Mouse (Mus musculus) CH12.LX (cell line): Measurements from ENCODE around the gene Kcnk15. TPM values are rescaled to one million over a fixed set of nuclear protein-coding genes. Genes with fewer than 3 reads are reported as not detected.

Experiments used
- DNase-seq: peaks from one replicate; pipeline ENCODE4 v3.0.0-alpha.2; 2013; ENCODE audit errors: extremely low read depth
- H3K27ac ChIP-seq: 2 replicates; pipeline ENCODE4 v1.5.1; 2012; ENCODE audit warnings: low read depth, mild to moderate bottlenecking, control low read depth, moderate library complexity; ENCODE audit not compliant: insufficient read depth
- H3K27me3 ChIP-seq: replicated peaks from 2 replicates; pipeline ENCODE3; 2012; ENCODE audit warnings: inconsistent platforms
- H3K36me3 ChIP-seq, 2 experiments: replicated peaks in 1 of 2; 2 replicates each; pipeline versions ENCODE3 to v1.6.1; 2012; ENCODE audit warnings: inconsistent platforms in 1 of 2, low read length in 1 of 2, mild to moderate bottlenecking in 1 of 2, mixed read lengths in 1 of 2, moderate library complexity in 1 of 2; ENCODE audit not compliant: control insufficient read depth in 1 of 2, insufficient read depth in 1 of 2
- H3K4me1 ChIP-seq, 2 experiments: 2 replicates each; pipeline ENCODE4 v1.6.1; 2012; ENCODE audit warnings: inconsistent platforms in 1 of 2, moderate library complexity in 1 of 2; ENCODE audit not compliant: insufficient read depth in 2 of 2, control insufficient read depth in 1 of 2
- H3K4me2 ChIP-seq: 2 replicates; pipeline ENCODE4 v1.6.1; 2012; ENCODE audit warnings: low read depth, mild to moderate bottlenecking, control low read depth; ENCODE audit not compliant: poor library complexity, insufficient read depth, severe bottlenecking
- H3K4me3 ChIP-seq, 3 experiments: fragments of 150-350 bp in 1 of 3; sonication (generic) in 1 of 3; replicated peaks in 1 of 3; 2 replicates each; pipeline versions ENCODE3 to v1.5.1; 2011 to 2012; ENCODE audit warnings: low read depth in 2 of 3, low read length in 2 of 3, mild to moderate bottlenecking in 2 of 3, moderate library complexity in 2 of 3, control low read depth in 1 of 3, improper control_type of control experiment in 1 of 3, inconsistent platforms in 1 of 3, mixed read lengths in 1 of 3; ENCODE audit not compliant: poor library complexity in 1 of 3
- H3K79me2 ChIP-seq: replicated peaks from 2 replicates; pipeline ENCODE4 v1.6.1; 2012; ENCODE audit warnings: mild to moderate bottlenecking, moderate library complexity; ENCODE audit not compliant: control insufficient read depth, poor library complexity, insufficient read depth, severe bottlenecking; ENCODE audit errors: extremely low read depth
- H3K9ac ChIP-seq: 2 replicates; pipeline ENCODE4 v1.6.1; 2012; ENCODE audit warnings: low read depth, mild to moderate bottlenecking, control low read depth, moderate library complexity; ENCODE audit not compliant: insufficient read depth
- H3K9me3 ChIP-seq: replicated peaks from 2 replicates; pipeline ENCODE3; 2012; ENCODE audit warnings: low read length, inconsistent platforms, mixed read lengths
- BHLHE40 ChIP-seq: IDR thresholded peaks from 2 replicates; pipeline ENCODE4 v1.6.1; 2011; ENCODE audit warnings: mild to moderate bottlenecking, low read depth, low read length, improper control_type of control experiment
- CHD1 ChIP-seq: IDR thresholded peaks from 2 replicates; pipeline ENCODE4 v1.6.1; 2012; ENCODE audit warnings: low read depth, low read length, improper control_type of control experiment, inconsistent platforms
- E2F4 ChIP-seq: IDR thresholded peaks from 2 replicates; pipeline ENCODE4 v1.6.1; 2011; ENCODE audit warnings: low read depth, low read length, improper control_type of control experiment; ENCODE audit not compliant: insufficient replicate concordance
- ELF1 ChIP-seq: IDR thresholded peaks from 2 replicates; pipeline ENCODE4 v1.6.1; 2014; ENCODE audit warnings: low read depth, mild to moderate bottlenecking, inconsistent platforms, low read length, improper control_type of control experiment
- EP300 ChIP-seq: IDR thresholded peaks from 2 replicates; pipeline ENCODE4 v1.6.1; 2011; ENCODE audit warnings: low read length, improper control_type of control experiment
- GABPA ChIP-seq: IDR thresholded peaks from 2 replicates; pipeline ENCODE4 v1.6.1; 2012; ENCODE audit warnings: low read depth, low read length, improper control_type of control experiment, inconsistent platforms; ENCODE audit not compliant: insufficient replicate concordance
- IRF4 ChIP-seq: IDR thresholded peaks from 2 replicates; pipeline ENCODE4 v1.6.1; 2014; ENCODE audit warnings: low read depth, mild to moderate bottlenecking, inconsistent platforms, low read length, improper control_type of control experiment
- JUN ChIP-seq: IDR thresholded peaks from 2 replicates; pipeline ENCODE4 v1.6.1; 2011; ENCODE audit warnings: low read depth, mild to moderate bottlenecking, low read length, improper control_type of control experiment, moderate library complexity; ENCODE audit not compliant: insufficient read depth
- JUND ChIP-seq: conservative IDR thresholded peaks from 2 replicates; pipeline ENCODE4 v1.6.1; 2011; ENCODE audit warnings: low read depth, low read length, improper control_type of control experiment
- KAT2A ChIP-seq: IDR thresholded peaks from 2 replicates; pipeline ENCODE4 v1.6.1; 2012; ENCODE audit warnings: low read length, improper control_type of control experiment, inconsistent platforms; ENCODE audit not compliant: insufficient replicate concordance
- MAX ChIP-seq: IDR thresholded peaks from 2 replicates; pipeline ENCODE4 v1.6.1; 2011; ENCODE audit warnings: low read length, improper control_type of control experiment
- MEF2A ChIP-seq: IDR thresholded peaks from 2 replicates; pipeline ENCODE4 v1.6.1; 2014; ENCODE audit warnings: low read depth, mild to moderate bottlenecking, inconsistent platforms, low read length, improper control_type of control experiment, borderline replicate concordance
- MXI1 ChIP-seq: IDR thresholded peaks from 2 replicates; pipeline ENCODE4 v1.6.1; 2011; ENCODE audit warnings: mild to moderate bottlenecking, low read depth, low read length, improper control_type of control experiment
- PAX5 ChIP-seq: IDR thresholded peaks from 2 replicates; pipeline ENCODE4 v1.6.1; 2012; ENCODE audit warnings: low read length, inconsistent platforms, mixed read lengths
- SIN3A ChIP-seq: IDR thresholded peaks from 2 replicates; pipeline ENCODE4 v1.6.1; 2012; ENCODE audit warnings: low read length, improper control_type of control experiment, inconsistent platforms
- SMC3 ChIP-seq: IDR thresholded peaks from 2 replicates; pipeline ENCODE4 v1.6.1; 2011; ENCODE audit warnings: low read depth, low read length, improper control_type of control experiment
- TCF12 ChIP-seq: IDR thresholded peaks from 2 replicates; pipeline ENCODE4 v1.6.1; 2014; ENCODE audit warnings: low read depth, mild to moderate bottlenecking, inconsistent platforms, low read length, improper control_type of control experiment
- UBTF ChIP-seq: IDR thresholded peaks from 2 replicates; pipeline ENCODE4 v1.6.1; 2012; ENCODE audit warnings: low read depth, mild to moderate bottlenecking, inconsistent platforms, low read length, improper control_type of control experiment, moderate library complexity
- ZC3H11A ChIP-seq: IDR thresholded peaks from 2 replicates; pipeline ENCODE4 v1.6.1; 2012; ENCODE audit warnings: low read depth, mild to moderate bottlenecking, inconsistent platforms, low read length, improper control_type of control experiment
- ZMIZ1 ChIP-seq: IDR thresholded peaks from 2 replicates; pipeline ENCODE4 v1.6.1; 2012; ENCODE audit warnings: low read depth, mild to moderate bottlenecking, inconsistent platforms, low read length, improper control_type of control experiment
- ZNF384 ChIP-seq: IDR thresholded peaks from 2 replicates; pipeline ENCODE4 v1.6.1; 2012; ENCODE audit warnings: low read depth, low read length, improper control_type of control experiment, inconsistent platforms
- dilution Hi-C: fragments of 300-500 bp; cut with MboI; formaldehyde crosslinking; loops from 2 replicates; pipeline ENCODE4 v1.14.3; 2020; ENCODE audit warnings: low sequenced_read_pairs; ENCODE audit not compliant: extremely low pct_unique_long_range_greater_than_20kb, extremely low pct_ligation_motif_present
- in situ Hi-C: fragments of 300-500 bp; cut with MboI; formaldehyde crosslinking; loops from 3 replicates; pipeline ENCODE4 v1.14.3; 2019; ENCODE audit warnings: low sequenced_read_pairs, low pct_ligation_motif_present, low pct_unique_long_range_greater_than_20kb, mixed read lengths
- polyA plus RNA-seq: library from polyadenylated mRNA; unstranded; fragments of >175 nt; gene quantifications from 2 replicates; pipeline ENCODE4 v1.2.1, GENCODE M21; 2012; ENCODE audit warnings: low read depth; ENCODE audit not compliant: insufficient read length
- total RNA-seq, 2 experiments: library from RNA; depleted of rRNA; stranded (reverse); fragments of 300-350 nt in 1 of 2; fragments of >200 nt in 1 of 2; gene quantifications; 2 replicates each; pipeline ENCODE4 v1.2.3; 2012 to 2014

The Kcnk15 gene
- total and polyA plus RNA-seq, 3 experiments = not detected

DNA sequence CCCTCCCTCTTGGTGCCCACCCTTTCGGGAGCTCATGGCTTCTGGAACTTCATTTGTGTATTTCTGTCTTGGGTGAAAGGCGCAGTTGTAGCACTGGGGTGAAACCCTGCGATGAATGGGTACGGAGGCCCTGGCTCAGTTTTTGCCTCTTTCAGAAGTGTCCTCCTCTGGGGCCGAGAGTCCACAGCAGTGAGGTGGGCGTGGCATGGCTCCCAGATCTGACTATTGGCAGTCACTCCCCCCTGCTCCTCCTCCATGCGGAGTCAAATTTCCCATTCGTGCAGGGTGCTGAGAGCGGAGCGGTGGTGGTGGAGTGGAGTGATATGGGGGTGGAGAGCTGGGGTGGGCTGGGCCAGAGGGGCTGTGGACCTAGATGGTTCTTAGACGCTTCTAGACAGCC is 29.7 kb upstream of the Kcnk15 start:
- TF ChIP-seq MXI1 (no peak), E2F4 (no peak), ZNF384 (no peak), UBTF (no peak), ELF1 (no peak), BHLHE40 (no peak), ZMIZ1 (no peak), EP300 (no peak), PAX5 (no peak), SMC3 (no peak), GABPA (no peak), SIN3A (no peak), IRF4 (no peak), CHD1 (no peak), JUND (no peak), KAT2A (no peak), MAX (no peak)
- dilution Hi-C loops = no loop called here
- Histone ChIP-seq H3K79me2 (no peaks in the 10 kb centered on the region), H3K4me3 (no peak overlapping the region), H3K36me3 (no peaks in the 10 kb centered on the region), H3K9ac (no peak overlapping the region), H3K27me3 (peaks cover 38% of the 10 kb centered on the region), H3K27ac (no peak overlapping the region), H3K4me1 (peaks cover 2 to 3% of the 10 kb centered on the region in 2 experiments), H3K9me3 (no peaks in the 10 kb centered on the region), H3K4me2 (no peak overlapping the region)
- in situ Hi-C loops = no loop called here
- DNase-seq = no peak

DNA sequence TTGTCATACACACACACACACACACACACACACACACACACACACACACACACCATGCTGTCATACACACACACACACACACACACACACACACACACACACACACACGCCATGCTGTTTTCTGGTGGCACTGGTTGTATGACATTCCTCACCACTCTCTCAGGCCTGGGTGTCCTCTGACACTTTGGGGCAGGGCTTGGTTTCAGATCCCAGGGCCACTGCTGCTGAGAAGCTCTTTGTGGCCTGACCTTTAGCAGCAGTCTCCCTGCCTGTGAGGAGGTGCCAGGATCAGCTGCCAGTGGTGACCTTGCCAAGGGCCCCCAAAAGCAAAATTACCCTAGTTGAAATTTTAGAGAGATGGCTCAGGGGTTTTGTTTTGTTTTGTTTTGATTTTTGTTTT is 27.6 kb upstream of the Kcnk15 start:
- dilution Hi-C loops = no loop called here

More for the DNA sequence above, 27.6 kb upstream of the Kcnk15 start:
- no peak overlapping the region for H3K4me2 ChIP-seq
- TF ChIP-seq JUN = no peak
- TF ChIP-seq TCF12 = no peak
- no peak for TF ChIP-seq BHLHE40
- TF ChIP-seq SMC3 = no peak
- TF ChIP-seq MEF2A = no peak
- TF ChIP-seq ZC3H11A = no peak
- no peak for DNase-seq
- no peak overlapping the region for H3K27ac ChIP-seq
- no peak overlapping the region for H3K4me3 ChIP-seq
- H3K79me2 ChIP-seq = no peaks in the 10 kb centered on the region
- in situ Hi-C loops = no loop called here
- peaks cover 21% of the 10 kb centered on the region for H3K27me3 ChIP-seq
- peaks cover 4 to 10% of the 10 kb centered on the region in 2 experiments for H3K4me1 ChIP-seq
- H3K9me3 ChIP-seq = no peaks in the 10 kb centered on the region
- H3K36me3 ChIP-seq = no peaks in the 10 kb centered on the region
- H3K9ac ChIP-seq = no peak overlapping the region
